Comparison of ENCODE assay signal across 8 mouse cellular contexts in genomic region chr5:150115271-150116092, GRCm38 (mm10). TPM values are rescaled to one million over a fixed set of nuclear protein-coding genes. Genes with fewer than 3 reads are reported as not detected.
A peak's percentile ranks its signal among the peaks of the same experiment; 100 is the strongest.
DNase-seq lines count a peak whose midpoint lies in the region; ATAC-seq lines count a peak whose summit lies in the region.

No protein-coding gene starts in this region.

- peak; percentile 24 for ATAC-seq in common myeloid progenitor, adult 5-6 weeks (replicated peaks; ENCODE audit: low read depth, poor library complexity, severe bottlenecking)
- peak; percentile 42 for ATAC-seq in megakaryocyte-erythroid progenitor cell, adult 5-6 weeks (replicated peaks; ENCODE audit: low FRiP score, low TSS enrichment, poor library complexity, severe bottlenecking)

- peak; percentile 32 for DNase-seq in gastrocnemius, postnatal 10 days
- no peak for DNase-seq in gastrocnemius, adult 8-10 months (ENCODE audit: low spot score in 2 of 2)
- peak; percentile 36 for DNase-seq in heart, postnatal 4 days
- no peak for DNase-seq in frontal cortex, adult 2 months (ENCODE audit: extremely low spot score in 1 of 2, low spot score in 1 of 2)
- DNase-seq in lung, postnatal 25 days (ENCODE audit: low spot score) = no peak
- DNase-seq in thymus, postnatal 10 days (ENCODE audit: low spot score in 2 of 2) = no peak

RNA-seq across cellular contexts. Expression of gene Fry, which starts 3.0 kb away (rescaled TPM):
- total RNA-seq in gastrocnemius, postnatal 10 days (2021) = 10 to 100 TPM; 77.1 to 89.4 TPM
- total RNA-seq in gastrocnemius, adult 8-10 months (2022) = 10 to 100 TPM; 66.6 to 79.5 (median 70.9) TPM
- total RNA-seq in common myeloid progenitor, adult 5-6 weeks (2017) = 11.4 and 22.5 TPM in 2 replicates
- total RNA-seq in heart, postnatal 4 days (2021) = 100 to 1,000 TPM; 169 to 174 TPM
- 12.9 and 17.8 TPM in 2 replicates for total RNA-seq in megakaryocyte-erythroid progenitor cell, adult 5-6 weeks (2014; fragmentation: Nextera tagmentation)
- 8.3 and 10.4 TPM in 2 replicates for total RNA-seq in megakaryocyte-erythroid progenitor cell, adult 5-6 weeks (2017)
- polyA plus RNA-seq in frontal cortex, adult 2 months (2012; rRNA removed) = 73.7 and 80.9 TPM in 2 replicates

Comparison
In these comparisons a context has a peak if more than half of its experiments do, and no peak if none do; other contexts are left out.
1. DNase-seq: peak in gastrocnemius, postnatal 10 days (single experiment) and heart, postnatal 4 days (single experiment); none in gastrocnemius, adult 8-10 months (0 of 2), frontal cortex, adult 2 months (0 of 2), lung, postnatal 25 days (single experiment) and thymus, postnatal 10 days (0 of 2).